Mouse (Mus musculus) heart, embryonic 16.5 days (tissue): ENCODE results near the gene Nf1. TPM values are rescaled to one million over a fixed set of nuclear protein-coding genes. Genes with fewer than 3 reads are reported as not detected.

Experiments
- ATAC-seq: fragments of 200-750 bp; cut with Nextera tagmentation; replicated peaks from 2 replicates; pipeline ENCODE4 v1.8.0; 2017; ENCODE audit warnings: moderate number of reproducible peaks; ENCODE audit not compliant: insufficient read depth, low FRiP score; ENCODE audit errors: extremely low read depth
- H3K27ac ChIP-seq: fragments of 300-500 bp; sonication (generic); 2 replicates; pipeline ENCODE4 v1.5.1; 2014; ENCODE audit warnings: mild to moderate bottlenecking, low read length, control low read depth, moderate library complexity
- H3K27me3 ChIP-seq: fragments of 300-500 bp; sonication (generic); 2 replicates; pipeline ENCODE4 v1.6.1; 2014; ENCODE audit warnings: low read length, mixed read lengths; ENCODE audit not compliant: control insufficient read depth, insufficient read depth
- H3K36me3 ChIP-seq: fragments of 300-500 bp; sonication (generic); 2 replicates; pipeline ENCODE4 v1.6.1; 2014; ENCODE audit not compliant: control insufficient read depth, insufficient read depth
- H3K4me1 ChIP-seq: fragments of 300-500 bp; sonication (generic); 2 replicates; pipeline ENCODE4 v1.6.1; 2014; ENCODE audit warnings: low read length, mixed read lengths; ENCODE audit not compliant: control insufficient read depth, insufficient read depth
- H3K4me2 ChIP-seq: fragments of 300-500 bp; sonication (generic); 2 replicates; pipeline ENCODE4 v1.6.1; 2014; ENCODE audit warnings: low read depth, mild to moderate bottlenecking, control low read depth, low read length
- H3K4me3 ChIP-seq: fragments of 300-500 bp; sonication (generic); 2 replicates; pipeline ENCODE4 v1.5.1; 2014; ENCODE audit warnings: mild to moderate bottlenecking, control low read depth, low read length
- H3K9ac ChIP-seq: fragments of 300-500 bp; sonication (generic); 2 replicates; pipeline ENCODE4 v1.6.1; 2014; ENCODE audit warnings: low read length, control low read depth
- H3K9me3 ChIP-seq: fragments of 300-500 bp; sonication (generic); replicated peaks from 2 replicates; pipeline ENCODE4 v1.6.1; 2016; ENCODE audit warnings: low read length; ENCODE audit not compliant: control insufficient read depth
- WGBS: fragments of 180-500 bp; shearing (Covaris S2); extraction: QIAGEN DNeasy Blood & Tissue Kit; methylation state at CpG from one replicate; pipeline ENCODE4 v1.1.7; 2014; 5-methylcytosine and 5-hydroxymethylcytosine counted together
- polyA plus RNA-seq: library from polyadenylated mRNA; unstranded; fragments of >200 nt; fragmentation: Nextera tagmentation; extraction: Ambion mirVana; gene quantifications from 2 replicates; pipeline ENCODE4 v1.2.1, GENCODE M21; 2015

Gene Nf1
- polyA plus RNA-seq, 1 experiment from 2014 or later: 3.4 TPM

GRCm38 (mm10) chr11:79339808-79340781 is 602 bp downstream of the Nf1 start:
- H3K4me1 ChIP-seq: peaks cover 19% of the 10 kb centered on the region
- peak overlapping the region; percentile 75 for H3K4me2 ChIP-seq
- peak; percentile 68 for ATAC-seq
- peak overlapping the region; percentile 88 for H3K27ac ChIP-seq
- no peaks in the 10 kb centered on the region for H3K36me3 ChIP-seq
- H3K27me3 ChIP-seq: no peaks in the 10 kb centered on the region
- peak overlapping the region; percentile 81 for H3K4me3 ChIP-seq
- under 1% methylated on average over 49 of the region's 63 CpGs for WGBS
- H3K9ac ChIP-seq: peak overlapping the region; percentile 93
- H3K9me3 ChIP-seq: 0 out of 2 replicates have a peak, but pooled peaks cover 3% of the 10 kb centered on the region

- H3K27me3 ChIP-seq: no peaks in the 10 kb centered on the region
Measured at GRCm38 (mm10) chr11:79356995-79357394, 17.5 kb downstream of the Nf1 start.

GRCm38 (mm10) chr11:79357397-79357796 is 17.9 kb downstream of the Nf1 start:
- Histone ChIP-seq H3K9ac (no peak overlapping the region), H3K4me3 (no peak overlapping the region), H3K27ac (no peak overlapping the region), H3K4me1 (peaks cover 10% of the 10 kb centered on the region), H3K36me3 (no peaks in the 10 kb centered on the region), H3K9me3 (no peaks in the 10 kb centered on the region), H3K4me2 (no peak overlapping the region), H3K27me3 (no peaks in the 10 kb centered on the region)
- WGBS: 97% methylated on average over 1 of the region's 1 CpGs
- no peak for ATAC-seq

More at GRCm38 (mm10) chr11:79356995-79357394, 17.5 kb downstream of the Nf1 start:
- Histone ChIP-seq H3K4me1 (peaks cover 10% of the 10 kb centered on the region), H3K4me2 (no peak overlapping the region), H3K4me3 (no peak overlapping the region), H3K9me3 (no peaks in the 10 kb centered on the region), H3K9ac (no peak overlapping the region), H3K36me3 (no peaks in the 10 kb centered on the region), H3K27ac (no peak overlapping the region)
- 87% methylated on average over 3 of the region's 3 CpGs for WGBS
- no peak for ATAC-seq

GRCm38 (mm10) chr11:79364956-79365355 is 25.5 kb downstream of the Nf1 start:
- Histone ChIP-seq H3K9me3 (no peaks in the 10 kb centered on the region), H3K4me1 (peaks cover 30% of the 10 kb centered on the region), H3K27ac (no peak overlapping the region; the same call in 1 of the 2 replicates), H3K4me3 (no peak overlapping the region), H3K9ac (no peak overlapping the region), H3K4me2 (no peak overlapping the region), H3K36me3 (no peaks in the 10 kb centered on the region), H3K27me3 (no peaks in the 10 kb centered on the region)
- ATAC-seq: no peak
- 80% methylated on average over 3 of the region's 3 CpGs for WGBS

- Histone ChIP-seq H3K27me3 (no peaks in the 10 kb centered on the region), H3K4me1 (peaks cover 30% of the 10 kb centered on the region), H3K4me2 (no peak overlapping the region), H3K9ac (no peak overlapping the region), H3K36me3 (no peaks in the 10 kb centered on the region), H3K4me3 (no peak overlapping the region), H3K27ac (no peak overlapping the region), H3K9me3 (no peaks in the 10 kb centered on the region)
- no peak for ATAC-seq
- 55% methylated on average over 8 of the region's 8 CpGs for WGBS
Measured at GRCm38 (mm10) chr11:79366284-79366683, 26.8 kb downstream of the Nf1 start.

- peaks cover 4% of the 10 kb centered on the region for H3K4me1 ChIP-seq
- no peak overlapping the region for H3K27ac ChIP-seq
- H3K9ac ChIP-seq: no peak overlapping the region
- H3K36me3 ChIP-seq: no peaks in the 10 kb centered on the region
- H3K9me3 ChIP-seq: no peaks in the 10 kb centered on the region
- 86% methylated on average over 4 of the region's 4 CpGs for WGBS
- no peaks in the 10 kb centered on the region for H3K27me3 ChIP-seq
- no peak overlapping the region for H3K4me2 ChIP-seq
- ATAC-seq: no peak
- no peak overlapping the region for H3K4me3 ChIP-seq
Measured at GRCm38 (mm10) chr11:79373031-79373430, 33.5 kb downstream of the Nf1 start.

- Histone ChIP-seq H3K4me1 (no peaks in the 10 kb centered on the region), H3K9ac (no peak overlapping the region), H3K4me3 (no peak overlapping the region), H3K9me3 (no peaks in the 10 kb centered on the region), H3K36me3 (no peaks in the 10 kb centered on the region), H3K27me3 (no peaks in the 10 kb centered on the region), H3K27ac (no peak overlapping the region), H3K4me2 (no peak overlapping the region)
- no peak for ATAC-seq
- 53% methylated on average over 3 of the region's 3 CpGs for WGBS
Measured at GRCm38 (mm10) chr11:79398336-79398735, 58.8 kb downstream of the Nf1 start.

GRCm38 (mm10) chr11:79403625-79404319 is 64.3 kb downstream of the Nf1 start:
- Histone ChIP-seq H3K36me3 (peaks cover 6% of the 10 kb centered on the region; the same call in 1 of the 2 replicates), H3K27me3 (no peaks in the 10 kb centered on the region), H3K4me2 (no peak overlapping the region), H3K9me3 (no peaks in the 10 kb centered on the region), H3K9ac (no peak overlapping the region), H3K27ac (no peak overlapping the region), H3K4me3 (no peak overlapping the region), H3K4me1 (peaks cover 2% of the 10 kb centered on the region)
- no peak for ATAC-seq
- WGBS: 90% methylated on average over 6 of the region's 6 CpGs
